Mouse (Mus musculus) MEL (cell line): ENCODE results near the gene Slc7a6. TPM values are rescaled to one million over a fixed set of nuclear protein-coding genes. Genes with fewer than 3 reads are reported as not detected.
A peak's percentile ranks its signal among the peaks of the same experiment; 100 is the strongest.

ENCODE experiments used
- DNase-seq: peaks from one replicate; pipeline ENCODE4 v3.0.0; 2011; ENCODE audit warnings: low read depth, low spot score
- H3K27ac ChIP-seq: 2 replicates; pipeline ENCODE4 v1.5.1; 2012; ENCODE audit warnings: low read depth, mild to moderate bottlenecking, control low read depth, low read length, moderate library complexity; ENCODE audit not compliant: control insufficient read depth
- H3K27me3 ChIP-seq, 2 experiments: fragments of 150-350 bp in 1 of 2; sonication (generic) in 1 of 2; 2 replicates each; pipeline ENCODE4 v1.6.1; 2012; ENCODE audit warnings: low read length in 2 of 2, mild to moderate bottlenecking in 2 of 2, improper control_type of control experiment in 1 of 2, moderate library complexity in 1 of 2; ENCODE audit not compliant: insufficient read depth in 2 of 2, control insufficient read depth in 1 of 2
- H3K36me3 ChIP-seq, 2 experiments: 2 replicates each; pipeline ENCODE4 v1.6.1; 2012 to 2014; ENCODE audit warnings: low read length in 2 of 2, improper control_type of control experiment in 1 of 2, inconsistent platforms in 1 of 2, mild to moderate bottlenecking in 1 of 2; ENCODE audit not compliant: insufficient read depth in 2 of 2, control insufficient read depth in 1 of 2
- H3K4me1 ChIP-seq, 2 experiments: fragments of 150-350 bp in 1 of 2; sonication (generic) in 1 of 2; 2 replicates each; pipeline ENCODE4 v1.6.1; 2012; ENCODE audit warnings: low read length in 2 of 2, improper control_type of control experiment in 1 of 2, mild to moderate bottlenecking in 1 of 2; ENCODE audit not compliant: insufficient read depth in 2 of 2, control insufficient read depth in 1 of 2
- H3K4me3 ChIP-seq, 2 experiments: fragments of 150-350 bp in 1 of 2; sonication (generic) in 1 of 2; 2 replicates each; pipeline ENCODE4 v1.5.1; 2012; ENCODE audit warnings: low read depth in 2 of 2, low read length in 2 of 2, mild to moderate bottlenecking in 2 of 2, moderate library complexity in 2 of 2, control low read depth in 1 of 2, improper control_type of control experiment in 1 of 2; ENCODE audit not compliant: control insufficient read depth in 1 of 2, insufficient read depth in 1 of 2
- H3K79me2 ChIP-seq: 2 replicates; pipeline ENCODE4 v1.6.1; 2012; ENCODE audit warnings: mild to moderate bottlenecking, low read length, moderate library complexity; ENCODE audit not compliant: control insufficient read depth, poor library complexity, insufficient read depth
- H3K9ac ChIP-seq: 2 replicates; pipeline ENCODE4 v1.6.1; 2012; ENCODE audit warnings: low read depth, mild to moderate bottlenecking, control low read depth, low read length, moderate library complexity; ENCODE audit not compliant: control insufficient read depth, poor library complexity, severe bottlenecking
- H3K9me3 ChIP-seq: fragments of 150-350 bp; sonication (generic); replicated peaks from 2 replicates; pipeline ENCODE4 v1.6.1; 2012; ENCODE audit warnings: mild to moderate bottlenecking, low read length, improper control_type of control experiment, moderate library complexity; ENCODE audit not compliant: insufficient read depth
- BHLHE40 ChIP-seq: IDR thresholded peaks from 2 replicates; pipeline ENCODE4 v1.6.1; 2012; ENCODE audit warnings: low read depth, mild to moderate bottlenecking, inconsistent platforms, low read length, improper control_type of control experiment, borderline replicate concordance
- CTCF ChIP-seq, 3 experiments: IDR thresholded peaks in 2 of 3; conservative IDR thresholded peaks in 1 of 3; 2 replicates each; pipeline ENCODE4 v1.5.1; 2011 to 2012; ENCODE audit warnings: low read length in 3 of 3, low read depth in 2 of 3, mild to moderate bottlenecking in 2 of 3, improper control_type of control experiment in 1 of 3, inconsistent platforms in 1 of 3, mixed read lengths in 1 of 3, moderate library complexity in 1 of 3; ENCODE audit not compliant: control insufficient read depth in 1 of 3, insufficient read depth in 1 of 3, poor library complexity in 1 of 3, severe bottlenecking in 1 of 3
- GABPA ChIP-seq: IDR thresholded peaks from 2 replicates; pipeline ENCODE4 v1.6.1; 2012; ENCODE audit warnings: low read depth, mild to moderate bottlenecking, inconsistent platforms, low read length, improper control_type of control experiment, moderate library complexity
- GATA1 ChIP-seq: IDR thresholded peaks from 2 replicates; pipeline ENCODE4 v1.6.1; 2011; ENCODE audit warnings: low read depth, low read length, improper control_type of control experiment
- HCFC1 ChIP-seq: IDR thresholded peaks from 2 replicates; pipeline ENCODE4 v1.6.1; 2012; ENCODE audit warnings: low read depth, mild to moderate bottlenecking, inconsistent platforms, low read length, improper control_type of control experiment, moderate library complexity
- MAX ChIP-seq: IDR thresholded peaks from 2 replicates; pipeline ENCODE4 v1.6.1; 2011; ENCODE audit warnings: low read length, improper control_type of control experiment
- MXI1 ChIP-seq: IDR thresholded peaks from 2 replicates; pipeline ENCODE4 v1.6.1; 2011; ENCODE audit warnings: mild to moderate bottlenecking, low read depth, low read length, improper control_type of control experiment
- MYB ChIP-seq: IDR thresholded peaks from 2 replicates; pipeline ENCODE4 v1.6.1; 2011; ENCODE audit warnings: mild to moderate bottlenecking, low read depth, low read length, improper control_type of control experiment
- POLR2AphosphoS2 ChIP-seq: IDR thresholded peaks from 2 replicates; pipeline ENCODE4 v1.6.1; 2011; ENCODE audit warnings: low read length, improper control_type of control experiment
- POLR2AphosphoS5 ChIP-seq: IDR thresholded peaks from 2 replicates; pipeline ENCODE4 v1.6.1; 2012; ENCODE audit warnings: low read depth, borderline replicate concordance, mild to moderate bottlenecking, inconsistent platforms, low read length, moderate library complexity, mixed read lengths
- RAD21 ChIP-seq: IDR thresholded peaks from 2 replicates; pipeline ENCODE4 v1.6.1; 2011; ENCODE audit warnings: mild to moderate bottlenecking, low read depth, low read length, improper control_type of control experiment
- RCOR1 ChIP-seq: IDR thresholded peaks from 2 replicates; pipeline ENCODE4 v1.6.1; 2012; ENCODE audit warnings: low read depth, mild to moderate bottlenecking, inconsistent platforms, low read length, improper control_type of control experiment
- TAL1 ChIP-seq: IDR thresholded peaks from 2 replicates; pipeline ENCODE4 v1.6.1; 2012; ENCODE audit warnings: mild to moderate bottlenecking, inconsistent platforms, low read length, moderate library complexity, mixed read lengths
- ZNF384 ChIP-seq: IDR thresholded peaks from 2 replicates; pipeline ENCODE4 v1.6.1; 2012; ENCODE audit warnings: low read depth, mild to moderate bottlenecking, inconsistent platforms, low read length, improper control_type of control experiment
- polyA plus RNA-seq, 2 experiments: library from polyadenylated mRNA; stranded (reverse) in 1 of 2; unstranded in 1 of 2; fragments of >175 nt in 1 of 2; fragments of >200 nt in 1 of 2; gene quantifications; 2 replicates each; pipeline versions ENCODE4 v1.2.1 to v1.2.4; 2012; ENCODE audit warnings: low replicate concordance in 2 of 2, low read depth in 1 of 2; ENCODE audit not compliant: insufficient read length in 2 of 2, insufficient read depth in 1 of 2, missing spikeins in 1 of 2
- total RNA-seq: library from RNA; depleted of rRNA; stranded (reverse); fragments of 300-350 nt; gene quantifications from 2 replicates; pipeline ENCODE4 v1.2.3, GENCODE M21; 2012; rRNA removed

Slc7a6 gene
- total and polyA plus RNA-seq, 3 experiments: 34.4 to 48.2 TPM; not detected in 1

DNA sequence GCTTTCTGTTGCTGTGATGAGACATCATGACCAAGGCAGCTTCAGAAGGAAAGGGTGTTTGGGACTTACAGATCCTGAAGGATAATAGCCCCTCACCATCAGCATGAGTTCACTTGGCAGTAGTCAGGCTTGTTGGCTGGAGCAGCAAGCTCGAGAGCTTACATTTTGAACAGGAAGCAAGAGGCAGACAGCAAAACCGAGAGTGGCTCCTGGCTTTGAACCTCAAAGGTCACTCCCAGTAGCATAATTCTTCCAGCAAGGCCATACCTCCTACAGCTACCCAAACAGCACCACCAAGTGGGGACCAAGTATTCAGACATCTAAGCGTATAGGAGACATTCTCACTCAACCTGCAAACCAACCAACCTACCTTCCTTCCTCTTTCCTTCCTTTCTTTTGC is 64.1 kb downstream of the Slc7a6 start:
- H3K79me2 ChIP-seq: no peaks in the 10 kb centered on the region
- TF ChIP-seq RCOR1 (no peak), CTCF (IDR thresholded peaks at IDR 0.05 in 2 of 3, conservative IDR thresholded peaks at IDR 0.05 in 1 of 3; ENCODE audit: control insufficient read depth in 1 of 3, insufficient read depth in 1 of 3, low read depth in 2 of 3, low read length in 3 of 3, poor library complexity in 1 of 3, severe bottlenecking in 1 of 3) (peak in 1 of 3 experiments; percentile 21; a peak in 2 of 6 replicates), BHLHE40 (no peak)
- H3K9me3 ChIP-seq: no peaks in the 10 kb centered on the region
- H3K27ac ChIP-seq: no peak overlapping the region
- H3K9ac ChIP-seq: no peak overlapping the region
- H3K36me3 ChIP-seq: peaks cover 2 to 25% of the 10 kb centered on the region in 2 experiments
- no peaks in the 10 kb centered on the region for H3K27me3 ChIP-seq
- no peak overlapping the region for H3K4me3 ChIP-seq
- DNase-seq: peak; percentile 16
- H3K4me1 ChIP-seq: peaks cover 0 to 3% of the 10 kb centered on the region in 2 experiments; a peak in 1 of 4 replicates

DNA sequence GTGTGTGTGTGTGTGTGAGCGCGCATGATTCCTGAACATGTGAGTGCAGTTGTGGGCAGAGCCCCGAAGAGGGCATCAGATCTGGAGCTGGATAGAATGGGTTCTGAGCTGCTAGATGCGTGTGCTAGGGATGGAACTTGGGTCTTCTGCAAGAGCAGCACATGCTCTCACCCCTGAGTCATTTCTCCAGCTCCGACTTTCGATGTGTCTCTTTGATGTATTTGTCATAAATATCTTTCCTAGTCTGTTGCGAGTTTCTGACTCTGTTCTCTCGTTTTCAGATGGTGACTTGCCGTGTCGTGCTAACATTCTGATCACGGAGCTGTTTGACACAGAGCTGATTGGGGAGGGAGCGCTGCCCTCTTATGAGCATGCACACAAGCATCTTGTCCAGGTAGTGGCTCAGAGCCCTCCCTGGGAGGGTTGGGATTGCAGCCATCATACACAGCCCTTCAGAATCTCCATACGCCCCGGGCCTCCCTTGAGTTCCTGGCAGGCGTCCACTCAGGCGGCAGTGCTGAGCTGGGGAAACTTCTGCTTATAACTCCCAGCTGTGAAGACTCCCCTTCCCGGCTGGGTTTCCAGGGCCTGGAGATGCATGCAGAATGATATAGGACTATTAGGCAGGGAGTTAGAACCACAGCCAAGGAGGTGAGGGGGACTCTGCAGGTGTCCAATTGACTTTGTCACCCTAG is 66.1 kb downstream of the Slc7a6 start:
- H3K4me3 ChIP-seq: no peak overlapping the region
- H3K27me3 ChIP-seq: no peaks in the 10 kb centered on the region
- no peak for TF ChIP-seq POLR2AphosphoS2
- no peak for TF ChIP-seq POLR2AphosphoS5
- TF ChIP-seq, all 39 proteins: peak for 0
- Histone ChIP-seq H3K9ac (no peak overlapping the region), H3K79me2 (no peaks in the 10 kb centered on the region), H3K27ac (no peak overlapping the region), H3K4me1 (peaks cover 0 to 3% of the 10 kb centered on the region in 2 experiments; a peak in 1 of 4 replicates), H3K36me3 (peaks cover 2 to 21% of the 10 kb centered on the region in 2 experiments), H3K9me3 (no peaks in the 10 kb centered on the region)
- no peak for DNase-seq

DNA sequence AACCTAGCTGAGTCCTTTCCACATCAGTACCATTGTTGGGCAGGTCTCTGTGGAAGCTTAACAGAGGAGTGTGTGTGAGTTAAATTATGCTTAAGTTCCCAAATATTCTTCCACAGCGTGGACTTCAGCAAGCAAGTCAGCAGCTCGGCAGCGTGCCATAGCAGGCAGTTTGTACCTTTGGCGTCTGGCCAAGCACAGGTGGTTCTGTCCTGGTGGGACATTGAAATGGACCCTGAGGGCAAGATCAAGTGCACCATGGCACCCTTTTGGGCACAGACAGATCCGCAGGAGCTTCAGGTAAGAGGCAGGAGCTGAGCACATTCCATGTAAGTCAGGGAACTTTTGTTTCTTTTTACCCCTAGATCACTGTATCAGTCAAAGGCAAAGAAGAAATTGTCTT is 68.4 kb downstream of the Slc7a6 start:
- Histone ChIP-seq H3K79me2 (no peaks in the 10 kb centered on the region), H3K9ac (no peak overlapping the region), H3K9me3 (no peaks in the 10 kb centered on the region), H3K36me3 (peaks cover 0 to 19% of the 10 kb centered on the region in 2 experiments; a peak in 2 of 4 replicates), H3K4me3 (no peak overlapping the region), H3K27ac (no peak overlapping the region), H3K4me1 (no peaks in the 10 kb centered on the region), H3K27me3 (no peaks in the 10 kb centered on the region)
- no peak for DNase-seq
- TF ChIP-seq RAD21 (no peak), GATA1 (no peak), TAL1 (no peak), MXI1 (no peak), HCFC1 (no peak), MAX (no peak), ZNF384 (no peak), GABPA (no peak), MYB (no peak)

Other genes starting within 250 kb of the Slc7a6 start
- 0.69 and 1.5 TPM in 2 replicates for gene Ctrl, start 235.0 kb upstream of the Slc7a6 start, total RNA-seq
- gene Ctrl, start 235.0 kb upstream of the Slc7a6 start, polyA plus RNA-seq: 1 to 10 TPM in 1 of 2 experiments, not detected in 1; 3.0 TPM
- 228 and 275 TPM in 2 replicates for gene Psmb10, start 230.4 kb upstream of the Slc7a6 start, total RNA-seq
- 100 to 1,000 TPM in 1 of 2 experiments, not detected in 1; 193 TPM for gene Psmb10, start 230.4 kb upstream of the Slc7a6 start, polyA plus RNA-seq
- gene Lcat, start 225.5 kb upstream of the Slc7a6 start, total RNA-seq: 0.78 and 1.1 TPM in 2 replicates
- 1 to 10 TPM in 1 of 2 experiments, not detected in 1; 2.5 TPM for gene Lcat, start 225.5 kb upstream of the Slc7a6 start, polyA plus RNA-seq
- 22.2 and 25.6 TPM in 2 replicates for gene Slc12a4, start 202.8 kb upstream of the Slc7a6 start, total RNA-seq
- 10 to 100 TPM in 1 of 2 experiments, not detected in 1; 32.3 TPM for gene Slc12a4, start 202.8 kb upstream of the Slc7a6 start, polyA plus RNA-seq
- not detected in 2 replicates for gene Dpep3, start 189.4 kb upstream of the Slc7a6 start, total RNA-seq
- under 1 TPM in 1 of 2 experiments, not detected in 1; 0.11 TPM for gene Dpep3, start 189.4 kb upstream of the Slc7a6 start, polyA plus RNA-seq
- gene Dus2, start 177.5 kb upstream of the Slc7a6 start, total RNA-seq: 8.6 and 9.2 TPM in 2 replicates
- 10 to 100 TPM in 1 of 2 experiments, not detected in 1; 11.9 TPM for gene Dus2, start 177.5 kb upstream of the Slc7a6 start, polyA plus RNA-seq
- not detected in 2 replicates for gene Dpep2nb, start 162.9 kb upstream of the Slc7a6 start, total RNA-seq
- gene Dpep2nb, start 162.9 kb upstream of the Slc7a6 start, polyA plus RNA-seq: under 1 TPM in 1 of 2 experiments, not detected in 1; 0.14 TPM
- gene Ddx28, start 157.0 kb upstream of the Slc7a6 start, total RNA-seq: 23.4 and 29.9 TPM in 2 replicates
- gene Ddx28, start 157.0 kb upstream of the Slc7a6 start, polyA plus RNA-seq: 10 to 100 TPM in 1 of 2 experiments, not detected in 1; 21.8 TPM
- gene Nfatc3, start 110.0 kb upstream of the Slc7a6 start, total RNA-seq: 14.4 and 16.9 TPM in 2 replicates
- gene Nfatc3, start 110.0 kb upstream of the Slc7a6 start, polyA plus RNA-seq: 10 to 100 TPM; 50.2 to 59.3 TPM
- 1.3 and 2.3 TPM in 2 replicates for gene Esrp2, start 31.9 kb upstream of the Slc7a6 start, total RNA-seq
- 1 to 10 TPM in 1 of 2 experiments, not detected in 1; 4.5 TPM for gene Esrp2, start 31.9 kb upstream of the Slc7a6 start, polyA plus RNA-seq
- gene Pla2g15, start 18.5 kb upstream of the Slc7a6 start, total RNA-seq: 4.0 and 6.2 TPM in 2 replicates
- gene Pla2g15, start 18.5 kb upstream of the Slc7a6 start, polyA plus RNA-seq: 1 to 10 TPM in 1 of 2 experiments, not detected in 1; 9.4 TPM
- 41.6 and 52.0 TPM in 2 replicates for gene Slc7a6os, start 42.1 kb downstream of the Slc7a6 start, total RNA-seq
- gene Slc7a6os, start 42.1 kb downstream of the Slc7a6 start, polyA plus RNA-seq: 10 to 100 TPM in 1 of 2 experiments, not detected in 1; 53.6 TPM
- gene Prmt7, start 42.1 kb downstream of the Slc7a6 start, total RNA-seq: 71.2 and 74.5 TPM in 2 replicates
- gene Prmt7, start 42.1 kb downstream of the Slc7a6 start, polyA plus RNA-seq: 10 to 100 TPM in 1 of 2 experiments, not detected in 1; 63.3 TPM
- 0.04 and 0.07 TPM in 2 replicates for gene Smpd3, start 169.1 kb downstream of the Slc7a6 start, total RNA-seq
- under 1 TPM in 1 of 2 experiments, not detected in 1; 0.08 TPM for gene Smpd3, start 169.1 kb downstream of the Slc7a6 start, polyA plus RNA-seq
- 2.5 and 2.6 TPM in 2 replicates for gene Zfp90, start 246.5 kb downstream of the Slc7a6 start, total RNA-seq
- 1 to 10 TPM in 1 of 2 experiments, not detected in 1; 3.9 TPM for gene Zfp90, start 246.5 kb downstream of the Slc7a6 start, polyA plus RNA-seq